Mouse (Mus musculus) 416B (cell line): ENCODE measurements around the gene Gm49320.

ENCODE experiments used
- DNase-seq: peaks from one replicate; pipeline ENCODE4 v3.0.0; 2011; ENCODE audit warnings: low read depth

Gene Gm49320

DNA sequence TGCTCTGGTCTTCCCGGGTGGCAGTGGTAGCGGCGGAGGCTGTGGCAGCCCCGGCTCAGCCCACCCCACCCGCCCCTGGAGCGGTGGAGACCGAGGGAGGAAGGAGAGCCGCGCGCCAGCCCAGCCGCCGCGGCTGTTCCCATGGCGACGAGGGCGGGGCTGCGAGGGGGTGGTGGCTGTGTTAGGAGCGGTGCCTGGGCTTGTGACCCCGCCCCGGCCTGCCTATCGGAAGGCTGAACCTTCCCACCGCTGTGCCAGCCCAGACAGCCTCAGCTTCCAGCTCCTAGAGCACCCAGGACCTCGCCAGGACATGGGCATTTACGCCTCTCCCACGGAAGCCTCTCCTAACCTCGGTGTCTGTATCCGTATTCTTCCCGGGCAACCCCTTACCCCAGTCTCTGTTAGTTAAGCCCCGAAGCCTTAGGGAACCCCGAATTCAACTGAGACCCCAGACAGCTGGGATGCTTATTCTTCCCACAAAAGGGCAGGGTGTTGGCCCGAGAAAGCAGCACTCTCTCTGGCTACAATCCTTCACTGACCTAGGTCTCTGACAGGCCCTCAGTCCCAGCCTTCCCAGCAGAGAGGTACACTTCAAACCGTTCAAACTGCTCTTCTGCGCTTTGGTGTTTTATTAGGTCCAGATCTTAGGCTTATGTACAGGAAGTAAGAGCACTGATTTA is 20.6 kb downstream of the Gm49320 start, which contains the start of gene Ctxn1:
Gene Ctxn1 (minus strand): TSS at position 150 of the 680 bp plus-strand sequence.
- no peak for DNase-seq

DNA sequence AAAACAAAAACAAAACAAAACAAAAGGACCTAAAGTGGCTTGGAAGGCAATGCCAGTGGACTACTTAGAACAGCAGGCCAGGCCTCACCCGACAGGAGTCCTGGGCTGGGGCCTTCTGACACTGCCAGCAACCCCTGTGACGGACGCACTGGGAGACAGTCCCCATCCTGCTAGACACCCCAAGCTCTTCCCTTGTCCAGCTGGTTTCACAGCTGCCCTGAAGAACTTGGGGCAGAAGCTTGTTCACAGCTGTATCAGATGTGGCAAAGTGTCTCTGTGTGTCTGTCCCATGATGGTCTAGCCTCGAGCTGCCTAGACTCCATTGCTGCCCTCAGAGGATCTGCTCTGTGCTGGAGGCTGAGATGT is 21.1 kb downstream of the Gm49320 start:
- no peak for DNase-seq

DNA sequence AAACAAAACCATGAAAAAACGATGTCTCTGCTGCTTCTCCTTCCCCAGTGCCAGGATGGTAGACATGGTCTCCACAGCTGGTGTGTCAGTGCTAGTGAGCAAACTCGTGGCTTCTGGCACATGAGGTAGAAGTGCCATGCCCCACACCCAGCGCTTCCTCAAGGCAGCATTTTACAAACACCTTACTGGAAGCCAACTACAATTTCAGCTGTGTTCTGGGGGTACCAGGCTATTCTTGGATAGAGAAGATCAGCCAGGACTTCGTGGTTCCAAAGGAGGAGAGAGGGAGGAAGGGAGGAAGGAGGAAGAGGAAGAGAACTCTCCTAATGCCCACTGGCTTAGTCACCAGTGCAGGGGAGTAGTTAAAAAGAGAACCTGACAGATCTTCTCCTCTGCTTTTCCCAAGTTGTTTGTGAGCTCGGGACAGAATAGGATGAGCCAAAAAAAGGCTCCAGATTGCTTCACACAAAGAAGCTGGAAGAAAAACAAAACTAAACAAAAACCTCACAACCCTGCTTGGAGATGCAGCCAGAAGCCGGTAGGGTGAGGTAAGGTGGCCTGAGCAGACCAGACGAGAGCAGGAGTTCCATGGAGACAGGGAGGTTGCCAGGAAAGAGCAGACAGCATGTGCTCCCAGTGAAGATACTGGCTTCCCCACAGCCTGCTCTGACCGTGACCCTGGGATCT is 24.6 kb downstream of the Gm49320 start:
- no peak for DNase-seq

DNA sequence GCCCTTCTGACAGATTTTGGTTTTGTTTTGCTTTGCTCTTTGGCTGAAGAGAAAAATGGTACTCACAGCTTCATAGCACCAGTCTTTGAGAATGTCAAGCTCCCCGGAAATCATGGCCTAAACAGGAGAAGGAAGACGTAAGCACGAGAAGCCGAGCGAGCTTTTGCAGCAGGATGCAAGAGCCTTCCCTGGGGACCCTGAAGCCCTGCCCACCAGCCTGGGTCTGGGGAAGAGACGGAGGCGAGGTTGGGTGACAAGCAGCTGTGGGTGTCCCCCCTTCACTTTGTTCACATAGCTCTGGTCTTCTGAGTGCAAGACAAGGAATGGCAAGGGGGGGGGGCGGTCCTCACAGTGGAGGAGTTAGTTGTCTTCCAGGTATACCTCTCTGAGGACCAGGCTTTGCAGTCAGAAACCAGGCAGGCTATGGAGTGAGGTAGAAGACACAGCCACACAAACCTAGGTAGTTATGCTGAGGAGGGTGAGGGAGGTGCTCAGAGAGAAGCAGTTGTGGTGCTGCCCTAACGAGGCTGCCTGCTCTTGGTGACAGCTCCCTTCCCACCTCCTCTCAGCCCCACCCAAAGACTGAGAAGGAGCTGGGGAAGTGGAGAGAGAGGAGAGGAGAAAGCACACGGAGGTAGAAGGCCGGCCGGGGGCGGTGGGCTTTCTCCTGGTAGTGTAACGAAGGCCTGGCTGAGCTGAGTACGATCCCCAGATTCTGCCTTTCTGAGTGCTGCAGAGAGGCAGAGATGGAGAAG is 26.7 kb downstream of the Gm49320 start:
- no peak for DNase-seq

DNA sequence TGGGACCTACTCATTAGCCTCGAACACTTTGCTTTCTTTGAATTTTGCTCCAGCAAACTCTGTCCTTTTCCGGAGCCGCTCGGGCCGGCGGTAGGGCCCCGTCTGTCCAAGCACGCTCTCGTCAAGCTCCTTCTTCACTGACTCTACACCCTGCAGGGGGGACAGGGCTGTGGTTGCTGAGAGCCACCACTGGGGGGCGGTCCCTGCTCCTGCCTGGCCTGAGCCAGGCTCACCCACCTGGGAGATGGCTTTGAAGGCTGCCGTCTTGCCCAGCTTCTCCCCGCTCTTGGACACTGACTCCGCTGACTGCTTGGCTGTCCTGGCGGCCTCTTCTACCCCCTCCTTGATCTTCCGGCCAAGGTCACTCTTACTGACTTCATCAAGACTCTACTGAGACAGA is 29.0 kb downstream of the Gm49320 start:
- peak; percentile 22 for DNase-seq

GRCm38 (mm10) chr8:4269609-4270008 is 30.9 kb downstream of the Gm49320 start:
- DNase-seq, result no peak

DNA sequence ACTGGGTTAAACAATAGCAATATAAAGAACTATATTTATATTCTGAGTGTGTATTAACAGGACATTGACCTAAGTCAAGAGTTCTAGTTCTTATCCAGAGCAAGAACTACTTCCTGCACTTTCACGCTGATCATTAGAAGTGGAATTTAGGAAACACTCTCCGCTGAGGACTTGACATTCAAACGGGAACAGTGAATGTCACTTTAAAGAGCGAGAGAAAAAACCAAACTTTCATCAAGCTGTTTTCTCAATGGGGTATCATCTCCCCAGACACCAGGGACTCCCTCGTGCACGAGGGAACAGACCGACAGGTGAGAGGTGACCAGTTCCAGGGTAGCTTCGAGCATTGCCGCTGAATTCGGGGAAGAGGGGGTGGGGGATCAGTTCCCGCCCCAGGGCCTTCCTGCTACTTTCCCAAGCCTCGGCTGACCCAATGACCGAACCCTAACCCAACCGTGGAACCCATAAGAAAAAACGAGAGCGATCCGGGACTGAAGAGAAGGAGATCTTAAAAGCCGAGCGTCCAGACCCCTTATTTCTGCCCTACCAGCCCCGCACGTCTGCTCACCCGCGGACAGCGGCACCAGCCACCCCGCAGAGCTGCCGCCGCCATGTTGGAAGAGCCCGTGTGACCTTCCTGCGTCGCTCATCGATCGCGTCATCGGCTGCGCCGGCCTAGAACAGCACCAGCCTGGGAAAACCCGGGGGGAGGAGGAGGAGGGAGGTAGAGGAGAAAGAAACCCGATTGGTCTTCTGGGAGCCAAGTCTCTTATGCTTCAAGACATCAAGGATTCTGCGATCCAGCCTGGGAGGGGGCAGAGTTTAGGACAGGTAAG is 36.8 kb downstream of the Gm49320 start, which contains the start of gene Timm44:
Gene Timm44 (minus strand): TSS at position 639 of the 836 bp plus-strand sequence.
- peak; percentile 96 for DNase-seq

DNA sequence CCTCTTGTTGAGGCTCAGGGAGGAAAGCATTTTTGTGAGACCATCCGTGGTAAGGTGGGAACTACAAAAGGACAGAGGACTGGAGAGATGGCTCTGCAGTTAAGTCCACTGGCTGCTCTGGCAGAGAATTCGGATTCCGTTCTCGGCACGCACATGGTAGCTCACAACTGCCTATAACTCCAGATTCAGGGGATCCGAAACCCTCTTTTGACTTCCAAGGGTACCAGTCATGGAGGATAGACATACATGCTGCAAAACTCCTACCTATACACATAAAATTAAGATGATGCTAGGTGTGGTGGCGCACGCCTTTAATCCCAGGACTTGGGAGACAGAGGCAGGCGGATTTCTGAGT is 37.4 kb downstream of the Gm49320 start:
- no peak for DNase-seq

DNA sequence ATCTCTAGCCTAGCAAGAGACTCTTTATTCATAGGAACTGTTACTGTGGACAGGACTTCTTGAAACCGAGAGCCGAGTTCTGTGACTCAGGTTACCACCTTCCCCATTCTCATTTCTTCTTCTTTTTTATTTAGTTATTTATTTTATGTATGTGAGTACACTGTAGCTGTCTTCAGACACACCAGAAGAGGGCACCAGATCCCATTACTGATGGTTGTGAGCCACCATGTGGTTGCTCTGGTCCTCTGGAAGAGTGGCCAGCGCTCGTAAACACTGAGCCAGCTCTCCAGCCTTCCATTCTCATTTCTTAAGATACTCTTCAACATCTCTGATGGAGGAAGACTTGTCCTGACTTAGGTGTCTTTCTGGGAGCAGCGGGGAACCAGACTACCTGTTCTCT is 54.1 kb downstream of the Gm49320 start:
- DNase-seq, result no peak

DNA sequence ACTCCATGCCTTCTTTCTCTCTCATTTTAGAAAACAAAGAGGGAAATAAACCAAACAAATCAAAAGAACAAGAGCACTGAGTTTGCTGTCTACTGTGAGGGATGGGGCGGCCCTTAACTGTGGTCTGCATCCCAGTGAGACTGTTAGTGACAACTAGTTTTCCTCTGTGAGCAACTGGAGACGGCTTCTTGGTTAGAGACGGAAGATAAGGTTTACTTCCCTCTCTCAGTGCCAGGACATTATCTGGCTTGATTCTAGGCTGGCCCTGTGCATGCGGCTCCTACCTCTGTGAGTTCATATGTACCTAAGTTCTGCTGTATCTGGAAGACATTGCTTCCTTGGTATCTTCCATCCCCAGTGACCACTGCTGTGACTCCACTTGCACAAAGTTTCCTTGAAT is 59.2 kb downstream of the Gm49320 start:
- DNase-seq, result no peak
